Mouse (Mus musculus): ENCODE measurements around the gene Apoe.
A peak's percentile ranks its signal among the peaks of the same experiment; 100 is the strongest.

GRCm38 (mm10) chr7:19695213-19695594, 3.8 kb downstream of the Apoe start:
- TF ChIP-seq CTCF (IDR thresholded peaks at IDR 0.05 in 2 of 3, conservative IDR thresholded peaks at IDR 0.05 in 1 of 3; ENCODE audit: control insufficient read depth in 1 of 3, insufficient read depth in 1 of 3, low read depth in 2 of 3, low read length in 3 of 3, poor library complexity in 1 of 3, severe bottlenecking in 1 of 3) (no peak), POLR2A (IDR thresholded peaks at IDR 0.05; ENCODE audit: control insufficient read depth in 1 of 2, insufficient read depth in 1 of 2, low read depth in 1 of 2, low read length in 2 of 2, poor library complexity in 1 of 2) (no peak; a peak in 1 of 4 replicates), TCF12 (IDR thresholded peaks at IDR 0.05; ENCODE audit: low read depth, low read length) (peak; percentile 97), E2F4 (IDR thresholded peaks at IDR 0.05; ENCODE audit: borderline replicate concordance, low read depth, low read length) (0 out of 2 replicates have a peak, but pooled peaks have one; percentile 35), POLR2AphosphoS5 (IDR thresholded peaks at IDR 0.05; ENCODE audit: borderline replicate concordance, low read depth, low read length) (no peak), ZC3H11A (IDR thresholded peaks at IDR 0.05; ENCODE audit: low read depth, low read length) (no peak)

Data from MEL (cell line).